8 mouse cellular contexts compared by ENCODE assay signal in genomic region chr6:34344935-34345334, GRCm38 (mm10). TPM values are rescaled to one million over a fixed set of nuclear protein-coding genes. Genes with fewer than 3 reads are reported as not detected.
A peak's percentile ranks its signal among the peaks of the same experiment; 100 is the strongest.
DNase-seq lines count a peak whose midpoint lies in the region; ATAC-seq and TF ChIP-seq lines count a peak whose summit lies in the region.

No protein-coding gene starts in this region.

- no peaks in the 10 kb centered on the region for H3K36me3 ChIP-seq in heart, embryonic 13.5 days
- H3K36me3 ChIP-seq in kidney, embryonic 15.5 days: no peaks in the 10 kb centered on the region

- whole genome bisulfite sequencing in heart, embryonic 13.5 days: 20% methylated on average over 9 of the region's 9 CpGs
- WGBS in kidney, embryonic 15.5 days: 30% methylated on average over 9 of the region's 9 CpGs

- DNase-seq in heart, postnatal 36 days: no peak
- peak; percentile 20 for DNase-seq in brain, embryonic 14.5 days (ENCODE audit: low read depth)
- DNase-seq in mesoderm, embryonic 11.5 days (ENCODE audit: low read depth, low spot score): peak; percentile 23
- DNase-seq in layer of hippocampus, postnatal 10 days (ENCODE audit: low spot score in 2 of 2): no peak

- no peak for ATAC-seq in heart, embryonic 13.5 days (ENCODE audit: extremely low read depth, insufficient number of reproducible peaks, low FRiP score, low TSS enrichment)
- ATAC-seq in kidney, embryonic 15.5 days (replicated peaks; ENCODE audit: low FRiP score): no peak
- ATAC-seq in frontal cortex, adult (ENCODE audit: low TSS enrichment): no peak
- ATAC-seq in inflammation-experienced regulatory T-cells, adult 6 months: no peak

- no peaks in the 10 kb centered on the region for H3K27me3 ChIP-seq in heart, embryonic 13.5 days (replicated peaks)
- no peaks in the 10 kb centered on the region for H3K27me3 ChIP-seq in kidney, embryonic 15.5 days

- no peak for TF ChIP-seq POLR2A in brain, embryonic 14.5 days (IDR thresholded peaks at IDR 0.05; ENCODE audit: borderline replicate concordance, extremely low read depth, insufficient read depth, insufficient read length, poor library complexity, severe bottlenecking)

- H3K27ac ChIP-seq in heart, embryonic 13.5 days (replicated peaks): no peak overlapping the region
- peak overlapping the region; percentile 18; the same call in 1 of the 2 replicates for H3K27ac ChIP-seq in kidney, embryonic 15.5 days

- H3K4me2 ChIP-seq in heart, embryonic 13.5 days: peak overlapping the region; percentile 22
- H3K4me2 ChIP-seq in kidney, embryonic 15.5 days: peak overlapping the region; percentile 26; the same call in 1 of the 2 replicates

- no peak overlapping the region for H3K4me3 ChIP-seq in heart, embryonic 13.5 days
- no peak overlapping the region for H3K4me3 ChIP-seq in kidney, embryonic 15.5 days (replicated peaks)

- TF ChIP-seq CTCF in brain, embryonic 14.5 days (IDR thresholded peaks at IDR 0.05; ENCODE audit: borderline replicate concordance, extremely low read depth, insufficient read depth, insufficient read length): no peak

- intact Hi-C loops in heart, postnatal 36 days (cut with DNase I): no loop called here

- no peak overlapping the region for H3K9ac ChIP-seq in heart, embryonic 13.5 days
- H3K9ac ChIP-seq in kidney, embryonic 15.5 days: no peak overlapping the region

- H3K4me1 ChIP-seq in heart, embryonic 13.5 days: peaks cover 26% of the 10 kb centered on the region
- peaks cover 14% of the 10 kb centered on the region; the same call in 1 of the 2 replicates for H3K4me1 ChIP-seq in kidney, embryonic 15.5 days

- no peaks in the 10 kb centered on the region for H3K9me3 ChIP-seq in heart, embryonic 13.5 days
- H3K9me3 ChIP-seq in kidney, embryonic 15.5 days (replicated peaks): no peaks in the 10 kb centered on the region

RNA-seq across cellular contexts. Expression of gene Akr1b8, which starts 9.0 kb away (rescaled TPM):
- polyA plus RNA-seq in heart, embryonic 13.5 days (2015; fragmentation: Nextera tagmentation; extraction: Ambion mirVana): 11.0 and 12.0 TPM in 2 replicates
- 1 to 10 TPM; 3.3 to 3.8 TPM for total RNA-seq in heart, postnatal 36 days (2021)
- 3.1 and 3.9 TPM in 2 replicates for polyA plus RNA-seq in brain, embryonic 14.5 days (2012; rRNA removed)
- polyA plus RNA-seq in kidney, embryonic 15.5 days (2015; fragmentation: Nextera tagmentation; extraction: Ambion mirVana): 13.2 and 13.9 TPM in 2 replicates
- polyA plus RNA-seq in inflammation-experienced regulatory T-cells, adult 6 months (2017; shearing (Covaris generic)): under 1 TPM in 1 of 3 experiments, not detected in 2; 0.58 TPM
- 1 to 10 TPM in 1 of 2 experiments, under 1 TPM in 1; 0.67 to 1.1 TPM for total RNA-seq in layer of hippocampus, postnatal 10 days (2021)

RNA-seq across cellular contexts. Expression of gene Akr1b3, which starts 27.7 kb away (rescaled TPM):
- 176 and 192 TPM in 2 replicates for polyA plus RNA-seq in heart, embryonic 13.5 days (2015; fragmentation: Nextera tagmentation; extraction: Ambion mirVana)
- 100 to 1,000 TPM; 270 to 302 TPM for total RNA-seq in heart, postnatal 36 days (2021)
- polyA plus RNA-seq in brain, embryonic 14.5 days (2012; rRNA removed): 88.4 and 99.9 TPM in 2 replicates
- polyA plus RNA-seq in kidney, embryonic 15.5 days (2015; fragmentation: Nextera tagmentation; extraction: Ambion mirVana): 184 and 190 TPM in 2 replicates
- 100 to 1,000 TPM; 371 to 476 (median 432) TPM for polyA plus RNA-seq in inflammation-experienced regulatory T-cells, adult 6 months (2017; shearing (Covaris generic))
- total RNA-seq in layer of hippocampus, postnatal 10 days (2021): 10 to 100 TPM; 47.0 to 47.1 TPM

RNA-seq across cellular contexts. Expression of gene Akr1b10, which starts 39.1 kb away (rescaled TPM):
- polyA plus RNA-seq in heart, embryonic 13.5 days (2015; fragmentation: Nextera tagmentation; extraction: Ambion mirVana): 55.7 and 59.7 TPM in 2 replicates
- 10 to 100 TPM; 56.8 to 65.7 TPM for total RNA-seq in heart, postnatal 36 days (2021)
- 6.7 and 7.3 TPM in 2 replicates for polyA plus RNA-seq in brain, embryonic 14.5 days (2012; rRNA removed)
- polyA plus RNA-seq in kidney, embryonic 15.5 days (2015; fragmentation: Nextera tagmentation; extraction: Ambion mirVana): 28.8 and 29.9 TPM in 2 replicates
- polyA plus RNA-seq in inflammation-experienced regulatory T-cells, adult 6 months (2017; shearing (Covaris generic)): 10 to 100 TPM; 42.7 to 61.2 (median 50.5) TPM
- total RNA-seq in layer of hippocampus, postnatal 10 days (2021): 10 to 100 TPM; 18.2 to 20.0 TPM

Comparison
In these comparisons a context has a peak if more than half of its experiments do, and no peak if none do; other contexts are left out.
1. DNase-seq: peak in brain, embryonic 14.5 days (single experiment) and mesoderm, embryonic 11.5 days (single experiment); none in heart, postnatal 36 days (0 of 2) and layer of hippocampus, postnatal 10 days (0 of 2).